Mouse (Mus musculus) heart, embryonic 16.5 days (tissue): Measurements from ENCODE around the gene Ldb3. TPM values are rescaled to one million over a fixed set of nuclear protein-coding genes. Genes with fewer than 3 reads are reported as not detected.

Experiments
- ATAC-seq: fragments of 200-750 bp; cut with Nextera tagmentation; replicated peaks from 2 replicates; pipeline ENCODE4 v1.8.0; 2017; ENCODE audit warnings: moderate number of reproducible peaks; ENCODE audit not compliant: insufficient read depth, low FRiP score; ENCODE audit errors: extremely low read depth
- H3K27ac ChIP-seq: fragments of 300-500 bp; sonication (generic); 2 replicates; pipeline ENCODE4 v1.5.1; 2014; ENCODE audit warnings: mild to moderate bottlenecking, low read length, control low read depth, moderate library complexity
- H3K27me3 ChIP-seq: fragments of 300-500 bp; sonication (generic); 2 replicates; pipeline ENCODE4 v1.6.1; 2014; ENCODE audit warnings: low read length, mixed read lengths; ENCODE audit not compliant: control insufficient read depth, insufficient read depth
- H3K36me3 ChIP-seq: fragments of 300-500 bp; sonication (generic); 2 replicates; pipeline ENCODE4 v1.6.1; 2014; ENCODE audit not compliant: control insufficient read depth, insufficient read depth
- H3K4me1 ChIP-seq: fragments of 300-500 bp; sonication (generic); 2 replicates; pipeline ENCODE4 v1.6.1; 2014; ENCODE audit warnings: low read length, mixed read lengths; ENCODE audit not compliant: control insufficient read depth, insufficient read depth
- H3K4me2 ChIP-seq: fragments of 300-500 bp; sonication (generic); 2 replicates; pipeline ENCODE4 v1.6.1; 2014; ENCODE audit warnings: low read depth, mild to moderate bottlenecking, control low read depth, low read length
- H3K4me3 ChIP-seq: fragments of 300-500 bp; sonication (generic); 2 replicates; pipeline ENCODE4 v1.5.1; 2014; ENCODE audit warnings: mild to moderate bottlenecking, control low read depth, low read length
- H3K9ac ChIP-seq: fragments of 300-500 bp; sonication (generic); 2 replicates; pipeline ENCODE4 v1.6.1; 2014; ENCODE audit warnings: low read length, control low read depth
- H3K9me3 ChIP-seq: fragments of 300-500 bp; sonication (generic); replicated peaks from 2 replicates; pipeline ENCODE4 v1.6.1; 2016; ENCODE audit warnings: low read length; ENCODE audit not compliant: control insufficient read depth
- WGBS: fragments of 180-500 bp; shearing (Covaris S2); extraction: QIAGEN DNeasy Blood & Tissue Kit; methylation state at CpG from one replicate; pipeline ENCODE4 v1.1.7; 2014; 5-methylcytosine and 5-hydroxymethylcytosine counted together
- polyA plus RNA-seq: library from polyadenylated mRNA; unstranded; fragments of >200 nt; fragmentation: Nextera tagmentation; extraction: Ambion mirVana; gene quantifications from 2 replicates; pipeline ENCODE4 v1.2.1, GENCODE M21; 2015

Gene Ldb3
- polyA plus RNA-seq, 1 experiment from 2014 or later: 356 TPM

DNA sequence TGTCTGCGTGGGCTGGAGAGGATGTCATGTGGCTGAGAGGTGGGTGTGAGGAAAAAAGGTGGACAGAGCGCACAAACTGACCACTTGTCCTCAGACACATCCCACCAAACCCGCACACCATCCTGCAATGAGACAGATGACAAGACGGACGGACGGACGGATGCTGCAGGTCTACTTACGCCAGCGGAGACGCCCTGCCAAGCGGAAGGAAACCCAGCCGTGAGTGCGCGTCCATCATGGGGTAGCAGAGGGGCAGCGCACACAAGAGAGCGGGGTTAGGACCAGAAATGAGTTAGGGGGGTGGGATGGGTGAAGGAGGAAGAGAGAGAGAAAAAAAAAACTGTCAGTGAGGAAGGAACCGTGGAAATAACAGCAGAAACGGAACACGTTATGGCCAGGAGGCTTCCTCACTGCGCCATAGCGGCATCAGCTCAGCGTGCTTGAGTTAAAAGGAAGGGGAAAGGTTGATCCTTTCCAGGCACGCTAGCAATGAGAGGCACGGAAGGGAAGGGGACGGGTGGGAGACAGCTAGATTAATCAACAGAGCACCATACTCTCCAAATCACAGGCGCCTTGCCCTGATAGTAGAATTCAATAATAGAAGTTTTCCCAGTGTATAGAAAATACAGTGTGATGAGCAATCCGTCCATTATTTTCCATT is 18.8 kb downstream of the Ldb3 start:
- 22% methylated on average over 27 of the region's 27 CpGs for WGBS
- Histone ChIP-seq H3K27me3 (no peaks in the 10 kb centered on the region), H3K27ac (peak overlapping the region; percentile 81), H3K36me3 (peaks cover 2% of the 10 kb centered on the region; the same call in 1 of the 2 replicates), H3K4me3 (peak overlapping the region; percentile 21), H3K9me3 (no peaks in the 10 kb centered on the region), H3K4me1 (peaks cover 88% of the 10 kb centered on the region), H3K4me2 (peak overlapping the region; percentile 62), H3K9ac (peak overlapping the region; percentile 63)
- ATAC-seq: no peak

DNA sequence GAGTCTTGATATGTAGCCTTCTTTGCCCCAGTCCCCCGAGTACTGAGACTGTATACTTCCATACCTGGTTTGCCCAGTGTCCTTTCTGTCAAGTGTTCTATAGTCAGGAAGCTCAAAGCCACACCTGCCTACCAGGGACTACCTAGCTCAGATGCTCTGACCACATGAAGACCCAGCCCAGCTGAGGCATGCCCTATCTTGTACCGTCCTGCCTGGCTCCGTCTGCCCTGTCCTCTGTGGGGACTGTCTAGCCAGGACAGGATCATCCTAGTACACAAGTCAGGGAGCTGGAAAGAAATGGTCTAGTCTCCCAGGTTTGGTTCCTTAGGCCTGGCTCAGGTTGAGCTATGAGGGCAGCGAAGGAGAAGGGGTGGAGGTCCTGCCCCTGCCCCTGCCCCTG is 19.9 kb downstream of the Ldb3 start:
- no peak overlapping the region for H3K4me3 ChIP-seq
- H3K27me3 ChIP-seq: no peaks in the 10 kb centered on the region
- H3K4me2 ChIP-seq: no peak overlapping the region
- peaks cover 84% of the 10 kb centered on the region for H3K4me1 ChIP-seq
- ATAC-seq: no peak
- H3K27ac ChIP-seq: peak overlapping the region; percentile 81
- H3K9ac ChIP-seq: peak overlapping the region; percentile 26; the same call in 1 of the 2 replicates
- no peaks in the 10 kb centered on the region for H3K36me3 ChIP-seq
- no peaks in the 10 kb centered on the region for H3K9me3 ChIP-seq
- 57% methylated on average over 4 of the region's 4 CpGs for WGBS

- Histone ChIP-seq H3K4me3 (no peak overlapping the region), H3K27me3 (no peaks in the 10 kb centered on the region), H3K9ac (peak overlapping the region; percentile 53), H3K4me2 (no peak overlapping the region), H3K4me1 (peaks cover 80% of the 10 kb centered on the region), H3K9me3 (no peaks in the 10 kb centered on the region), H3K36me3 (0 out of 2 replicates have a peak, but pooled peaks cover 4% of the 10 kb centered on the region), H3K27ac (peak overlapping the region; percentile 81)
- peak; percentile 29 for ATAC-seq
- 27% methylated on average over 5 of the region's 5 CpGs for WGBS
Measured at GRCm38 (mm10) chr14:34567697-34568096, 20.8 kb downstream of the Ldb3 start.

- H3K4me2 ChIP-seq: no peak overlapping the region
- no peaks in the 10 kb centered on the region for H3K27me3 ChIP-seq
- WGBS: 88% methylated on average over 7 of the region's 7 CpGs
- H3K9me3 ChIP-seq: no peaks in the 10 kb centered on the region
- H3K4me1 ChIP-seq: peaks cover 78% of the 10 kb centered on the region
- no peak overlapping the region for H3K4me3 ChIP-seq
- H3K36me3 ChIP-seq: 0 out of 2 replicates have a peak, but pooled peaks cover 4% of the 10 kb centered on the region
- no peak overlapping the region for H3K9ac ChIP-seq
- H3K27ac ChIP-seq: peak overlapping the region; percentile 71
- ATAC-seq: no peak
Measured at GRCm38 (mm10) chr14:34566530-34566929, 22.0 kb downstream of the Ldb3 start.

DNA sequence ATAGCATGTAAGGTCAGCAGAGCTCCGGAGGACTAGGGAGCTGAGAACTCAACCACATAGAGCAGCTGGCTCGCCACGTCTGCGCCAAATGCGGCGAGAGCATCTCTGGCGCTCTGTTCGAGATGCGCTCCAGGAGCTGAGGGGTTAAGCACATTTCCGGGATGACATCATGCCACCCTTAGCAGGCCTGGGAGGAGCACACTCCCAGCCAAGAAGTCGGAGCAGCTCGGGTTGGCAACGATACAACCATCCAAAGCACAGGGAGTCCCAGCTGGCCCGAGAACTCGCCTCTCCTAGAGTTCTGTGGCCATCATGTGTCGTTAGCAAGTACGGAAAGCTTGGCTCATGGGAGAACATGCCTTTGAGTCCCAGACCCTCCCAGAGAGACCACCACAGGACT is 22.8 kb downstream of the Ldb3 start:
- Histone ChIP-seq H3K27me3 (no peaks in the 10 kb centered on the region), H3K4me3 (no peak overlapping the region), H3K4me1 (peaks cover 71% of the 10 kb centered on the region), H3K27ac (peak overlapping the region; percentile 71), H3K36me3 (peaks cover 9% of the 10 kb centered on the region), H3K9ac (no peak overlapping the region), H3K9me3 (no peaks in the 10 kb centered on the region), H3K4me2 (no peak overlapping the region)
- peak; percentile 28 for ATAC-seq
- 41% methylated on average over 17 of the region's 17 CpGs for WGBS

DNA sequence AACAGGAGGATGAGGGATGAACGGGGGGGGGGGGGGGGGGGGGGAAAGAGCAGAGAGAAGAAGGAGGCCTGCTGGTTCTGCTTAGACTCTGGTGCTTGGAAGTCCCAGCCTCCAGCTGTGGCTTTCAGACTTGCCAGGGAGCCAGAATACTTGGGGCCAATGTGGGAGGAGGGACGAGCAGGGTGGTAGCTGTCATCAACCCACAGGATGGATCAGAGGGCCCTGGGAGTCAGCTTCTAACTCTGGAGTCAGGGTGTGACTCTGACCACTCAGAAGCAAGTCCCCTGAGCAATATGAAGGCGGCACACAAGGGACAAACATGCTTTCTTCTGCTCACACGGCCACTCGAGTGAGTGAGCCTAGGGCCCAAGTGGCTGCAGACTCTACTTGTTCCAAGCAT is 23.8 kb downstream of the Ldb3 start:
- no peak for ATAC-seq
- H3K4me1 ChIP-seq: peaks cover 63% of the 10 kb centered on the region
- H3K9me3 ChIP-seq: no peaks in the 10 kb centered on the region
- no peak overlapping the region for H3K4me3 ChIP-seq
- H3K4me2 ChIP-seq: no peak overlapping the region
- H3K27me3 ChIP-seq: no peaks in the 10 kb centered on the region
- peak overlapping the region; percentile 71 for H3K27ac ChIP-seq
- H3K9ac ChIP-seq: no peak overlapping the region
- H3K36me3 ChIP-seq: peaks cover 9% of the 10 kb centered on the region
- 39% methylated on average over 5 of the region's 5 CpGs for WGBS

DNA sequence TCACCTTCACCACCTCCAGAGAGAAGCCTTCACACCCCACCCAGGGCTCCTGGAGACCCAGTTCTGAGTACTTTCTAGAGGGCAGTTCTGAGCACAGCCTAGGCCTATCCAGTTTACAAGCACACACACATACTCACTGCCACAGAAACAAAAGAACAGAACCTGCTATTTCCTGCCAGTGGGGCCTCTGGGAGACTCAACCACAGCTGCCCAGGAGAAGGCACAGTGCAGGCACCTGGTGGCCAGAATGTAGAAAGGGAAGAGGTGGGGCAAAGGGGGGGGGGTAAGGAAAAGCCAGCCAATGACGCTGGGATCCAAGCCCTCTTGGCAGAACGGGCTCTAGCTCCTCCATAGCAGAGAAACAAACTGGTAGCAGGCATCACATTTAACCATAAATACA is 26.1 kb downstream of the Ldb3 start:
- H3K9me3 ChIP-seq: no peaks in the 10 kb centered on the region
- H3K4me3 ChIP-seq: no peak overlapping the region
- no peaks in the 10 kb centered on the region for H3K27me3 ChIP-seq
- 3% methylated on average over 2 of the region's 2 CpGs for WGBS
- ATAC-seq: no peak
- no peak overlapping the region for H3K9ac ChIP-seq
- H3K4me1 ChIP-seq: peaks cover 41% of the 10 kb centered on the region
- H3K27ac ChIP-seq: peak overlapping the region; percentile 26; the same call in 1 of the 2 replicates
- peaks cover 16% of the 10 kb centered on the region for H3K36me3 ChIP-seq
- no peak overlapping the region for H3K4me2 ChIP-seq

DNA sequence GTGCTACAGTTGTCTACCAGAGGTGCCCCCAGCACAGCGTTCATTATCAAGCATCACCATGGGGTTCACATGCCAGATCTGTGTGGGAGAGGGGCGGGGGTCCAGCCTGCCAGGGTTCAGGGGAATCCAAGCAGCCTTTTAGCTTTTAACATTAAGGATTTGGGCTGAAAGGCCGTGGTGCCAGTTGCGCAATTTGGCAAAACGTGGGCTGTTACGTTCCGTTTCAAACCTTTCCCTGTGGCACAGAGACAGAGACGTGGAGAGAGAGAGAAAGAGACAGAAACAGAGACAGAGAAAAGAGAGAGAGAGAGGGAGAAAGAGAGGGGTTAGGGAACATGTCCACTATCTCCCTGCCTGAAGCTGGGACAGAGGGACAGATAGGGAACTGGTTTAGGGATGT is 26.8 kb downstream of the Ldb3 start:
- Histone ChIP-seq H3K27me3 (no peaks in the 10 kb centered on the region), H3K9me3 (no peaks in the 10 kb centered on the region), H3K4me3 (no peak overlapping the region), H3K4me1 (peaks cover 36% of the 10 kb centered on the region), H3K4me2 (no peak overlapping the region), H3K27ac (0 out of 2 replicates have a peak overlapping the region, but pooled peaks have one; percentile 26), H3K36me3 (peaks cover 19% of the 10 kb centered on the region), H3K9ac (no peak overlapping the region)
- WGBS: 85% methylated on average over 8 of the region's 8 CpGs
- no peak for ATAC-seq

DNA sequence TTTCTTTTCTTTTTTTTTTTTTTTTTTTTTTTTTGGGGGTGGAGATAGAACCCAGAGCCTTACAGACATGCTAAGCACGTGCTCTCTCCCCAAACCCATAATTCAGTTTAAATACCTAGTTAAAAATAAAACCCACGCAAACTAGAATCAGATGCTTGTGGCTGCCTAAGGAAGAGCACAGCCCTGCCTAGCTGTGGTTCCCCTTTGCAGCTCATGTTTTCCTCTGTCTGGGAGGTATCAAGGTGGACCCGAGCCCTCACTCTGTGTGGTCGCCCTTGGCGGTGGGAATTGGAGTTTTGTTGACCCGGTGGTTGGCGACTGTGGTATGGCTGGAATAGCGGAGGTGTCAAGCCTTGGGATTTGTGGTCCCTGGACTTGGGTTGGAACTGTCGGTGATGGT is 29.5 kb downstream of the Ldb3 start:
- H3K9me3 ChIP-seq: no peaks in the 10 kb centered on the region
- peaks cover 27% of the 10 kb centered on the region for H3K36me3 ChIP-seq
- H3K4me3 ChIP-seq: no peak overlapping the region
- H3K27ac ChIP-seq: no peak overlapping the region
- no peak overlapping the region for H3K9ac ChIP-seq
- H3K4me1 ChIP-seq: peaks cover 19% of the 10 kb centered on the region
- no peak overlapping the region for H3K4me2 ChIP-seq
- 80% methylated on average over 9 of the region's 9 CpGs for WGBS
- no peak for ATAC-seq
- H3K27me3 ChIP-seq: no peaks in the 10 kb centered on the region
